Mouse (Mus musculus): ENCODE measurements around the gene Ubc.

DNA sequence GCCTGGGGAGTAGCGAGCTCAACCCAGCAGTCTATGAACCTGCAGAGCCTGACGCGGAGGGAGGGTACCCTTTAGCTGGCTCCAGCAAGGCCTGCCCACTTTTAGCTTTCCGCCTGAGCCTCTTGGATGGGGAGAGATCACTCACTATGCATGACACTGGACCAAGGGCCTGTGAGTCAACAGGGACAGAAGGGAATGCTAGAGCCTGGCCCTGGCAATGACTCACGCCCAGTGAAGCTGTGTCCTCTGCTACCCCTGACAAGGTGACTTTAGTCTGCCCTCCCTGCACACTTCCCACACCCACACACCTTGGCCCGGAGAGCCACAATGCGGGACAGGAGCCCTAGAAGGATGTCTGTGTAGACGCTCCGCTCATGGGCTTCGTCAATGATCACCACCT is 36.3 kb upstream of the Ubc start:
- TF ChIP-seq CTCF (IDR thresholded peaks at IDR 0.05; ENCODE audit: low read depth) (no peak), EP300 (IDR thresholded peaks at IDR 0.05; ENCODE audit: low read depth) (no peak)
